Mouse (Mus musculus) spleen, adult 2 months (tissue): ENCODE measurements around the gene Ildr1. TPM values are rescaled to one million over a fixed set of nuclear protein-coding genes. Genes with fewer than 3 reads are reported as not detected.

ENCODE experiments used
- DNase-seq, 2 experiments: peaks; one replicate each; pipeline versions ENCODE4 v3.0.0 to v3.0.0-alpha.2; 2012 to 2021; ENCODE audit warnings: low spot score in 2 of 2, low read depth in 1 of 2
- H3K27ac ChIP-seq: fragments of 200-500 bp; 2 replicates; pipeline ENCODE4 v1.5.1; 2012; ENCODE audit warnings: low read length, inconsistent platforms; ENCODE audit not compliant: insufficient read depth
- H3K27me3 ChIP-seq: fragments of 200-500 bp; 2 replicates; pipeline ENCODE4 v1.6.1; 2012; ENCODE audit warnings: mild to moderate bottlenecking, moderate library complexity, low read length, inconsistent platforms; ENCODE audit not compliant: control insufficient read depth, insufficient read depth
- H3K36me3 ChIP-seq: fragments of 200-500 bp; 2 replicates; pipeline ENCODE4 v1.6.1; 2012; ENCODE audit warnings: mild to moderate bottlenecking, low read length, inconsistent platforms; ENCODE audit not compliant: control insufficient read depth, insufficient read depth
- H3K4me1 ChIP-seq: fragments of 200-500 bp; 2 replicates; pipeline ENCODE4 v1.6.1; 2011; ENCODE audit warnings: inconsistent platforms; ENCODE audit not compliant: control insufficient read depth, insufficient read depth, insufficient read length
- H3K4me3 ChIP-seq: fragments of 200-500 bp; 2 replicates; pipeline ENCODE4 v1.5.1; 2011; ENCODE audit warnings: mild to moderate bottlenecking, inconsistent platforms; ENCODE audit not compliant: insufficient read depth, insufficient read length; ENCODE audit errors: extremely low read depth
- CTCF ChIP-seq: fragments of 200-500 bp; IDR thresholded peaks from 2 replicates; pipeline ENCODE4 v1.5.1; 2011; ENCODE audit warnings: mild to moderate bottlenecking, inconsistent platforms; ENCODE audit not compliant: insufficient read depth, insufficient read length, insufficient replicate concordance; ENCODE audit errors: extremely low read depth
- POLR2A ChIP-seq: fragments of 200-500 bp; IDR thresholded peaks from 2 replicates; pipeline ENCODE4 v1.6.1; 2011; ENCODE audit warnings: low read depth, low read length, inconsistent platforms
- WGBS: fragments of 180-500 bp; shearing (Covaris S2); methylation state at CpG from one replicate; pipeline ENCODE4 v1.1.7; 2018; 5-methylcytosine and 5-hydroxymethylcytosine counted together
- polyA plus RNA-seq: library from polyadenylated mRNA; depleted of rRNA; stranded (reverse); fragments of >200 nt; gene quantifications from 2 replicates; pipeline ENCODE4 v1.2.3, GENCODE M21; 2012; rRNA removed

The Ildr1 gene
- polyA plus RNA-seq, 1 experiment, result 2.0 TPM

DNA sequence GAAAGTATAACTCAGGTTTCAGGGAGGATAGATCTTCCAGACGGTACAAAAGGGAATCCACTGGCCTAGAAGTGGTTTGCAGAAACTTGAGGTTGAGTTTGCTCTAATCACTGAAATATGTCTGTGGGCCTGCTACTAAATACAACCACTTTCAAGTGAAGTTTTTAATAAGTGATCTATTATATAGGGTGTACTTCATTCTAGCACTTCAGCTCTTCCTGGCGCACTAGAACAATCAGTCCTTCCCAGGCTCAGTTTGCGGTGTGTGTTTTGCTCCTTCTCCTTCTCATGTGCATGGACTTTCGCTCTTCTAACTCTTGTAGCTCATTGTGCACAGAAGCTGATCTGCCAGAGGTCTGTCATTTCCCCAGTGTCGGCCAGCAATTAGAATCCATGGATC, 79.2 kb downstream of the Ildr1 start:
- no peaks in the 10 kb centered on the region for H3K4me1 ChIP-seq
- H3K36me3 ChIP-seq, result no peaks in the 10 kb centered on the region
- TF ChIP-seq CTCF (no peak), POLR2A (no peak)
- DNase-seq, result no peak
- H3K27ac ChIP-seq, result no peak overlapping the region
- no peak overlapping the region for H3K4me3 ChIP-seq
- 99% methylated on average over 5 of the region's 5 CpGs for WGBS
- no peaks in the 10 kb centered on the region for H3K27me3 ChIP-seq

DNA sequence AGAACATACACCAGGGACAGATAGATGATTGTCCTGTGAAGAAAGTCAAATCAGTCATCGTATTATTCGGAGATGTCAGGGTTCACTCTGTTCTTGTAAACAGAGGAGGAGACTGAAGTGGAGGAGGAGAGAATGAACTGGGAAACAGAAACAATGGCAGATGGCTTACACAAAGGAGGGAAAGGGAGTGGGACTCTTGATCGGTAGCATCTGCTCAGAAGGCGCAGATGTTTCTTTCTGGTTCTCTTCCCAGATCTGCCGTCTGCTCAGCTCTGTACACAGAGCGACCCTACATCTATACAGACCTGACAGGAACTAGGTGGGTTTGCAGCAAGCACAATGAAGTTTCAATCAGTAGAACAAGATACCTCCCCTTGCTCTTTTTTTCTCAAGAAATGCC, 81.9 kb downstream of the Ildr1 start:
- H3K27ac ChIP-seq, result no peak overlapping the region
- no peak overlapping the region for H3K4me3 ChIP-seq
- no peak for DNase-seq
- H3K27me3 ChIP-seq, result no peaks in the 10 kb centered on the region
- WGBS, result 83% methylated on average over 6 of the region's 6 CpGs
- TF ChIP-seq CTCF (no peak), POLR2A (no peak)
- no peaks in the 10 kb centered on the region for H3K4me1 ChIP-seq
- H3K36me3 ChIP-seq, result no peaks in the 10 kb centered on the region

Other genes with a start within 250 kb of the Ildr1 start
- not detected in 2 replicates for gene Stfa3, start 238.6 kb upstream of the Ildr1 start, polyA plus RNA-seq
- 0.01 and 0.02 TPM in 2 replicates for gene Casr, start 131.8 kb upstream of the Ildr1 start, polyA plus RNA-seq
- gene Cd86, start 27.9 kb upstream of the Ildr1 start, polyA plus RNA-seq, result 10.9 and 15.3 TPM in 2 replicates
- 1.2 and 2.1 TPM in 2 replicates for gene Slc15a2, start 91.0 kb downstream of the Ildr1 start, polyA plus RNA-seq
- 1.1 and 1.3 TPM in 2 replicates for gene Iqcb1, start 134.4 kb downstream of the Ildr1 start, polyA plus RNA-seq
- 1.9 and 2.1 TPM in 2 replicates for gene Eaf2, start 181.0 kb downstream of the Ildr1 start, polyA plus RNA-seq
- 21.8 and 31.8 TPM in 2 replicates for gene Golgb1, start 181.2 kb downstream of the Ildr1 start, polyA plus RNA-seq
- gene Hcls1, start 241.0 kb downstream of the Ildr1 start, polyA plus RNA-seq, result 114 and 126 TPM in 2 replicates